Mouse (Mus musculus) liver, adult 2 months (tissue): ENCODE results near the gene Fyb.

Experiments
- CTCF ChIP-seq: fragments of 200-500 bp; IDR thresholded peaks from 2 replicates; pipeline ENCODE4 v1.5.1; 2011; ENCODE audit warnings: low read depth, low read length, control low read depth
- POLR2A ChIP-seq: fragments of 200-500 bp; IDR thresholded peaks from 2 replicates; pipeline ENCODE4 v1.6.1; 2011; ENCODE audit warnings: low read length, control low read depth; ENCODE audit not compliant: insufficient read depth; ENCODE audit errors: extremely low read depth

- TF ChIP-seq POLR2A: no peak
- TF ChIP-seq CTCF: no peak
Observed at GRCm38 (mm10) chr15:6551875-6552274, 29.2 kb downstream of the Fyb start.
